In genomic region chr6:119107140-119107855, GRCm38 (mm10) we compare ENCODE assay signal across 9 mouse cellular contexts.
DNase-seq lines count a peak whose midpoint lies in the region; ATAC-seq and TF ChIP-seq lines count a peak whose summit lies in the region.
"Had no signal": no experiment of that assay in that cellular context is flagged by ENCODE, and none has a peak within 500 bp of the region (broad histone marks: within the 10 kb centered on the region; RNA-seq: fewer than 3 reads in every experiment).

No protein-coding gene starts in this region.

- DNase-seq in left cerebral cortex, adult 18-20 months (ENCODE audit: low spot score in 2 of 2): peak; percentile 61 to 65
- DNase-seq in left cerebral cortex, adult 11 months (ENCODE audit: low spot score): no peak
- DNase-seq in cerebellum, postnatal 14 days: peak; percentile 80 to 83
- peak; percentile 68 for DNase-seq in gastrocnemius, adult 2 months
- no peak for DNase-seq in liver, embryonic 14.5 days (ENCODE audit: low read depth in 3 of 3, low spot score in 3 of 3)
- DNase-seq in spleen, postnatal 36 days (ENCODE audit: low spot score in 2 of 2): no peak

- no peaks in the 10 kb centered on the region for H3K9me3 ChIP-seq in intestine, embryonic 16.5 days (ENCODE audit: control insufficient read depth, low read length)
- no peaks in the 10 kb centered on the region for H3K9me3 ChIP-seq in liver, embryonic 14.5 days (ENCODE audit: control insufficient read depth, low read length)
- no peaks in the 10 kb centered on the region for H3K9me3 ChIP-seq in neural tube, embryonic 15.5 days (replicated peaks)

- H3K4me3 ChIP-seq in gastrocnemius, adult 2 months: peak overlapping the region; percentile 80
- H3K4me3 ChIP-seq in intestine, embryonic 16.5 days (ENCODE audit: low read length): peak overlapping the region; percentile 67
- peak overlapping the region; percentile 32 to 55; a peak in 2 of 4 replicates for H3K4me3 ChIP-seq in liver, embryonic 14.5 days (ENCODE audit: insufficient read depth in 1 of 2, low read depth in 2 of 2, low read length in 2 of 2)
- peak overlapping the region; percentile 79 for H3K4me3 ChIP-seq in neural tube, embryonic 15.5 days (replicated peaks)

- ATAC-seq in intestine, embryonic 16.5 days: no peak; the same call in 1 of the 2 replicates
- no peak for ATAC-seq in liver, embryonic 14.5 days (ENCODE audit: insufficient read depth)
- peak; percentile 26 for ATAC-seq in neural tube, embryonic 15.5 days (ENCODE audit: low FRiP score)

- H3K36me3 ChIP-seq in intestine, embryonic 16.5 days (ENCODE audit: control insufficient read depth, insufficient read depth, low read length): no peaks in the 10 kb centered on the region
- H3K36me3 ChIP-seq in liver, embryonic 14.5 days (replicated peaks; ENCODE audit: control insufficient read depth, insufficient read depth, low read depth): no peaks in the 10 kb centered on the region
- no peaks in the 10 kb centered on the region for H3K36me3 ChIP-seq in neural tube, embryonic 15.5 days
- H3K36me3 ChIP-seq: G1E had no signal

- peak overlapping the region; percentile 99 for H3K4me2 ChIP-seq in intestine, embryonic 16.5 days (ENCODE audit: low read depth, low read length)
- peak overlapping the region; percentile 74 for H3K4me2 ChIP-seq in liver, embryonic 14.5 days (ENCODE audit: low read depth)
- H3K4me2 ChIP-seq in neural tube, embryonic 15.5 days: peak overlapping the region; percentile 81

- peaks cover 38% of the 10 kb centered on the region for H3K27me3 ChIP-seq in intestine, embryonic 16.5 days (replicated peaks; ENCODE audit: control insufficient read depth, insufficient read depth, low read length)
- peaks cover 55% of the 10 kb centered on the region for H3K27me3 ChIP-seq in liver, embryonic 14.5 days (ENCODE audit: control insufficient read depth, insufficient read depth, low read length)
- 0 out of 2 replicates have a peak, but pooled peaks cover 3% of the 10 kb centered on the region for H3K27me3 ChIP-seq in neural tube, embryonic 15.5 days (replicated peaks)

- peak overlapping the region; percentile 75 for H3K27ac ChIP-seq in gastrocnemius, adult 2 months
- H3K27ac ChIP-seq in intestine, embryonic 16.5 days (ENCODE audit: low read length): peak overlapping the region; percentile 66
- no peak overlapping the region for H3K27ac ChIP-seq in liver, embryonic 14.5 days
- H3K27ac ChIP-seq in neural tube, embryonic 15.5 days (replicated peaks): peak overlapping the region; percentile 97

- H3K9ac ChIP-seq in intestine, embryonic 16.5 days (ENCODE audit: low read depth, low read length): peak overlapping the region; percentile 73
- H3K9ac ChIP-seq in liver, embryonic 14.5 days (replicated peaks): no peak overlapping the region
- H3K9ac ChIP-seq in neural tube, embryonic 15.5 days (replicated peaks): peak overlapping the region; percentile 90

- no peak for TF ChIP-seq CTCF in gastrocnemius, adult 2 months (IDR thresholded peaks at IDR 0.05)
- TF ChIP-seq CTCF in liver, embryonic 14.5 days (IDR thresholded peaks at IDR 0.05; ENCODE audit: low read depth): no peak

- intact Hi-C loops in gastrocnemius, adult 2 months (cut with DNase I): loop anchor here (10.0 kb wide), 2 partner anchors 92 to 238 kb away; no protein-coding TSS in a partner anchor

- peaks cover 8% of the 10 kb centered on the region; the same call in 1 of the 2 replicates for H3K4me1 ChIP-seq in intestine, embryonic 16.5 days (ENCODE audit: control insufficient read depth, insufficient read depth, low read length)
- no peaks in the 10 kb centered on the region for H3K4me1 ChIP-seq in liver, embryonic 14.5 days (replicated peaks; ENCODE audit: control insufficient read depth in 2 of 2, insufficient read depth in 2 of 2, low read length in 1 of 2)
- H3K4me1 ChIP-seq in neural tube, embryonic 15.5 days: peaks cover 53% of the 10 kb centered on the region

- WGBS in intestine, embryonic 16.5 days: 1% methylated on average over 64 of the region's 69 CpGs
- WGBS in liver, embryonic 14.5 days (ENCODE audit: insufficient replicate concordance): 1% methylated on average over 62 of the region's 69 CpGs
- under 1% methylated on average over 68 of the region's 69 CpGs for WGBS in neural tube, embryonic 15.5 days

- no peak for TF ChIP-seq EP300 in liver, embryonic 14.5 days (IDR thresholded peaks at IDR 0.05; ENCODE audit: low read depth)

Comparison
In these comparisons a context has a peak if more than half of its experiments do, and no peak if none do; other contexts are left out.
1. DNase-seq: peak in left cerebral cortex, adult 18-20 months (2 of 2), cerebellum, postnatal 14 days (2 of 2) and gastrocnemius, adult 2 months (single experiment); none in left cerebral cortex, adult 11 months (single experiment), liver, embryonic 14.5 days (0 of 3) and spleen, postnatal 36 days (0 of 2).
2. Peak in every context shown above with its lines, with median percentiles within 50 percentile points of each other: H3K4me3 ChIP-seq and H3K4me2 ChIP-seq.